Mouse (Mus musculus) adrenal gland, adult 18-20 months (tissue): ENCODE measurements at regions not wholly inside any gene's neighbourhood (a gene's known extent, or its start where the extent isn't known, plus 50 kb on each side); places are given as distances from the start of the nearest gene placed in this dataset.

Experiments
- DNase-seq, 2 experiments: peaks; one replicate each; pipeline ENCODE4 v3.0.0; 2021 to 2022; ENCODE audit warnings: low spot score in 2 of 2

DNA sequence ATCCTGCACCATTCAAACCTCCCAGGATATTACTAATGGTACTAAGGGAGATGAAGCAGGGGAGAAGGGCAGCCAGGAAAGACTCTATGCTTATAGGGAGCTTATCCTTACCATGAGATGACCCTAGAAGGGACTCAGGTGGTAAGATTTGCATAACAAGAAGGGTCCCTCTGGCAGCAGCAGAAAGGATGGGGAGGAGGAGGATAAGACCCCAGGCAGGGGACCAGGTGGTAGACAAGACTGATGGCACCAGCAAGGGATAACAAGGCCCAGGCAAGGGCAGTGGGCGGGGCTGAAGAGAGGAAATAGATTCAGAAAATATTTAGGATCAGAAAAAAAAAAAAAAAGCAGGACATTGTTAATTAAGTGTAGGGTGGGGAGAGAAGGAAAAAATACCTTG, 245.7 kb upstream of the Rsrc1 start:
- DNase-seq: no peak

DNA sequence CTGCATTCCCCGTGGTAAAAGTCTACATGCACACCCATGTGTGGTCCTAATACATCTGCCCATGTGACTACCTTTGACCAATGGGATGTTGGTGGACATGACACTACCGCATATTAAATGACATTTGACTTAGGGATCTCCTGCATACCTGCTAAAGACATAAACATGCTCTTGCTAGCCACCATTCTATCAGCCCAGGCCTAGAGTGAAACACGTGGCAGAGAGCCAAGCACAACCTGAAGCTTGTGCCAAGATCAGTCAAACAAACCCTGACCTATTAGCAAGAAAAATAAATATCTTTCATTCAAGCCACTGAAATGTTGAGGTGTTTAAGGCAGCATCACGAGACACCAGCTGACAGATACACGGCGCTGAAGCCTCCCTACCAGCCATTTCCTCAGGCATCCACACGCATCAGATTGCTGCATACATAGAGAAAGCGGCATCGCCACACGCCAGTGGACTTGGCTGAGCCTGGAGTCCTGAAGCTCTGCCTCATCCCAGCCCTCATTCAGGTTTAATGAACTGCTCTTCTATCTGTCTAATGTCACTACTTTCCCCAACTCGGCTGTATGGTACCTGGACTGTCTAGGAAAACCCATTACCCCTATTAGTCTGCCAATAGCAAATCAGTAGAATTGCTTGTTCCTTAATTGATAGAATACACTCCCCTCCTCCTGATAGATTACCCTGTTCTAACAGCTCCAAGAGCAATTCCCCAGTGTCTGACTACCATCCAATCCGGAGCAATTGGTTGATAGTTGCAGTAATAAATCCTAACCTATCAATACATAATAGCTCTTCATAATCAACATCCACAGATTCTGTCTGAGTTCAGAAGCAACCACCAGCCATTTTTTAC, 242.8 kb upstream of the Rsrc1 start:
- DNase-seq: peak; percentile 25 to 28

DNA sequence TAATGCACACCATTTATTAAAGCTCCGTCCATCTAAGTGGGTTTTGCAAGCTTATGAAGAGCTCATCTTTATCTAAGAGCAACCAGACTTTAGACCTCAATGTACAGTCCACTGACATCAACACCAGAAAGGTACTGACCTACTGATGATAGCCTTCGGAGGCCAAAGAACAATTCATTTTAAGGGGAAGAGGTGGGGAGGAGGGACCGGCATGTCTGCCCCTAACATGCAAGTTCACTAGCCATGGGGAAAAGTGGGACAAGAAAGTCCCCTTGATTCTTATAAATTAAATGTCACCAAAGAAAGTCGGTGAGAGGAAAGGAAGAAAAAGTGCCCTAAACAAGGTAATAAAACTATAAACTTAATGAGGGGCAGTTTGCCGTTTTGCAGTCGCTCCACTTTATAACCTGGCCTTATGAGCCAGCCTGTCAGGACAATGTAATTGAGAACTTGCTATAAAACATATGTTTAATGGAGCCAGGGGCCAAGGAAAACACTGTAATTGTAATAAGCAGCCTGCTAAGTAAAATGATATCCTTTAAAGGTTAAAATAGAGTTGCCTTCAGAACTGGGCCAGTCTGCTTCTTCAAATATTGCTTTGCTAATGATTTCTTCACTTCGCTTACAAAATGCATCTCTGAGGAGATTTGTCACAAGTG, 241.7 kb upstream of the Rsrc1 start:
- no peak for DNase-seq

DNA sequence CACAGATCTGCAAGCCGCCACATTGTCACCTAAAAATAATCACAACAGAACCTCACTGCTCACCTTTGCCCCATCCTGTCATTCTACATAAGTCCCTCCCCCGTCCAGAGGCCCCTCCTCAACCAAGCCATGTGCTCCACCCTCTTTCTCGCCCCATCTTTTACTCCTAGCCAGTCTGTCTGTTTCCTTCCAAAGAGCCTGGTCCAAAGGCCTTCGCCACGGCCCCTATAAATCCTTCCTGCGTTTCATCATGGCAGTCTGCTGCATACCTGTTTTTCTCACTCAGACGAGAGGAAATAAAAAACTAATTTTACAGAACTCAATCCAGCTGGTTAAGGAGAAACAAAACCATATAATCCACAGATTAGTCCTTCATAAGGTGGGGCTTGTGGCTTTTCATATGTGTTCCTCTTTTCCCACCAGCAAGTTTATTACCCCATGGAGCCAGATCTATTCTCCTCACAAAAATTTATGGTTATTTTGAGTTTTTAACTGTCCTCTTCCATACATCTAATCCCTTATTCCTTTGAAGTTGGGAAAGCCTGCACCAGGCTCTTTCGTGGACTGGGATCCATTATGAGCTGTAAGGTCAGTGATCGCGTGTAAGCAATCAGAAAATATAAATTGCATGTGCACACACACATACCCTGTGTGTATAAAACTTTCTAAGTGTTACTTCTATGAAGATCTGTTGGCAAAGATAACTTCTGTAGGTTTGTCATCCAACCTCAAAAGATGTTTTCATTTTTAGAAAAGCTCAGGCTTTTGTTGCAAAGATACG, 236.9 kb upstream of the Rsrc1 start:
- DNase-seq: no peak

DNA sequence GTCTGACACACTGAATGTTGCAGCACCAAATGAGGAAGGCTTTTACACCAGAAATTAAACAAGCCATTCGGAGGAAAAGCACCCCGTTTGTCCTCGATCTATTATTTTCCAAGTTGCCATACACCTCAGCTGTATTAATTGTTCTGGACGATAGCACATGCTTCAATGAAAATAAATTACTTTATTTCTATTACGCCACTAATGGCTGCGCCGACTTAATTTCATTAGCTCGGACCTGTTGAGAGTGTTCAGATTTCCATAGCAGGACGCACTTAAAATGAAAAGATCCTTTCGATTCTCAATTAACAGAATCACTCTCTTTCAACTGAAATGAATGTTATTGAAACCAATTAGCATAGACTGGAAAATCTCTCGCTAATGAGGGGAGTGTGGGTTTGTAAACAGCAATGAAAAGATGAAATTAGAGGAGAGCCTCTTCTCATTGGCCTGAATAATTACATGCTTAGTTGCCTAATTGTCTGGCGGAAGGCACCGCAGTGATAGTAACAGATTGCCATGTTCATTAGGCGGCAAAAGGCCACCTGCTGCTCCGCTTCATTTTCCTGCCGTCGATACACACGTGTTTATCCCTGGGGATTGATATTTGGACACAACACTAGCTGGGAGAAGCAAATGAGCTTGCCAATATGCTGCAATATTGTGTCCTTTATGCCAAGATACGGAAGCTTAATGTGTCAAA, 234.7 kb upstream of the Rsrc1 start:
- DNase-seq: no peak

DNA sequence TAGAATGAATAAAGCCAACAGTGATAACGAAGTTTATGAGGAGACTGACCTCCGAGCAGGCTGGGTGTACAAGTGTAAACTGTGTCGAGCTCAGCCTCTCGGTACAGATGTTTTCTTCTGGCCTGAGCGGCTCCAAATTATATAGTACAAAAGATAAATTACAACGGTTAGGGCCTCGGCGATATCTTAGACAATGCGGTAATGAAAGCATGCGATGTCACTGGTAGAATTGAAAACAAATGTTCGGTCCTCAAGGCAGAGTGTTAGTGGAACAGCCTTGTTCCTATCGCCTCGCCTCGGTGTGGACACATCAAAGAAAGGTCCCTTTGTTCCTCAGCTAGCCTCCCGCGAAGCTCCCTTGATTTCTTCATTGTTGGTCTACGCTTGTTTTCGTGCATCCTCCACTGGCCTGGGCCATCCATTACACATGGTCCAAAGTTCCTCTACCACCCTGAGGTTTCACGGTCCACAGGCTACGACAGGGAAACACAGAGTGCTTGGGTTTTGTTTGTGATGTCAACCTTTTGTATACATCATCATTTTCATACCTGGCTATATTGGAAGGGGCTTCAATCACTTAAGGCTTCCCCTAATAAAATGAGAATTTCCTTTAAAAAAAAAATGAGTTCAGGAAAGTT, 234.0 kb upstream of the Rsrc1 start:
- DNase-seq: no peak

DNA sequence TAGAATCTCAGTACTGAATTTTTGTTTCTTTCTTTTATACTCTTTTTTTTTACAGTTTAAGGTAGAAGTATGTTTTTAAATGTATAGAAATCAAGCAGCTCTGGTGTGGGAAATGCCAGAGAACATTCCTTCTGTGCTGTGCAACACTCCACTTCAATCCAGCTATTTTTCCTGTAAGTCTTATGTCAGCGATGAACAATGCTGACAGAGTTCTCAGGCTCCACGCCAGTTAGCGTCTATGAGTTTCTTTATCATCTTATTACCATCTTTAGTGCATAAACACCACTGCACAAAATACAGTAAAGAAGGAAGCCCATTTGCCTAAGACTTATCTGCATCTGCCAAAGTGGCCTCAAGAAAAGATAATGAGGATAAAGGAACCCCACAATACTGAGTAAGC, 223.0 kb upstream of the Rsrc1 start:
- no peak for DNase-seq

DNA sequence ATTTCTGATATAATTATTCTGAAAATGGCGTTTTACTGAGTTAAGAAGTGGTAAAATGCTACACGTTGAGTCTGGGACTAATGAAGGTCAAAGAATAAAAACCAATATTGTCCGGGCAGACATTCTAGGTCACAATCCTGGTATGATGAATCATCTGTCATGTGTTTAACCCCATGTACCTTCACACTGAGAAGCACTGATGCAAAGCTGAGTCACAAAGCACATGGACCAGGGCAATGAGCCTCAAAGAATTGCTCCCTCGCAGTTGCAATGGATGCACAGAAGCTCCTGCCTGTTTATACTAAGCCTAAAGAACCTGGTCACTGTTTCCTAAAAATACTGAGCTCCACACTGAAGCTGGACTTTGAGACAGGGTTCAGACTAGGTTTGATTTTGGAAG, 221.3 kb upstream of the Rsrc1 start:
- no peak for DNase-seq

DNA sequence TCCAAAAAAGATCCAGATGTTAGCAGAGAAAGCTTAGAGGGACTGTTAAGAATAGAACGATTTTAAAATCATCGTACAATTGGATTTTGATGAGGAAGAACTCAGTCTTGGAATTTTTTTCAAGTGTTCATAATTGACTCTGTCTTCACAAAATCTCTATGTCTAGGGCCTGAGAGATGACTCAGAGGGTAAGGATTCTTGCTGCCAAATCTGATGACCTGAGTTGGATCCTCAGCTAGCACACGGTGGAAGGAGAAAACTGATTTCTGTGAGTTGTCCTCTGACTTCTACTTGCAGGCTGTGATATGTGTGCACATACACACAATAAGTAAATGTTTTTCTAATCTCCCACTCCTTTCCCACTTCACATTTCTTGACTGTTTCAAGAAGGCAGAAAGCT, 218.7 kb upstream of the Rsrc1 start:
- DNase-seq: no peak

DNA sequence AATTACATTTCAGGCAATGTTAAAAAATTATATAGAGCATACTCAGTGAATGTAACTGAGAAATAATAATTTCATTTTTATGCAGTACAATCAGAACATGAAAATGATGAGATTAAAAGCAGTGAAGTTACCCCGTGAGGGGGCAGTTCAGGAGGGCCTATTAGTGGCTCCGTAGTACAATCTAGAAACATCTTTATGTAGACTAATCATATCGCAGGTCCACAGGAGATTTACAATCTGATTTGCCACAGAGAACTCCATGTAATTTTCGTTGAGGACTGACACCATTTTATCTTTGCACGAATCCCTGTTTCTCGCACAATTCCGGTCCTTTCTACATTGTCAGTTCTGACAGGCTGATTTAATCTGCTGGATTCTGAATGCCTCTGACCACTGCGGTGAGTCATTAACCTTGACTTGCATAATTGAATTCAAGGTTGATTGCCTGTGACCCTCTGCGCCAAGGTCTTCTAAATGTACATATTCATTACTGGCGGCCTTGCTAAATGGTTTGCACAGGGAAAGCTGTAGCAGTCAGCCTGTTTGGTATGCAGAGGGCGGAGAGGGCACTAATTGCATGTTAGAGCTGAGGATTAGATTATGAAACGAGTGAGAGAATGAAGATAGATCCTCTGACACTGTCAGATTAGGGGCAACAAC, 183.7 kb upstream of the Rsrc1 start:
- peak; percentile 19 to 48 for DNase-seq

DNA sequence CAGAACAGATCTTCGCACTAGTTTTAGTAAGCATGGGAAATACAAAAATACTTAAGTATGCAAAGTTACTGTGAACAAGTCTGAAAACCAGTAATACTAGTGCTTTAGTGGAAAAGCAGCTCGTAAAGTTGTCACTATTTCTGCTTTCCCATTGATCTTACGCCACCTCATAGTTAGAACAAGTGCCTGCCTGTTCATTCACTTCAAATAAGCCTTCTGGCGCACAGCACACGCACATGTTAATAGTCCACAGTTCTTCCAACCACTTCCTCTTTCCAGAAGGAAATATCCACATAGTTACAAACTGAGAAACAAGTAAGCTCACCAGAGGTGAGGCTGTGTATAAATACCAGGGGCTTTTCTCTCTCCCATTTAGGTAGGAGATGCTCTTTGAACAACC, 182.9 kb upstream of the Rsrc1 start:
- no peak for DNase-seq

DNA sequence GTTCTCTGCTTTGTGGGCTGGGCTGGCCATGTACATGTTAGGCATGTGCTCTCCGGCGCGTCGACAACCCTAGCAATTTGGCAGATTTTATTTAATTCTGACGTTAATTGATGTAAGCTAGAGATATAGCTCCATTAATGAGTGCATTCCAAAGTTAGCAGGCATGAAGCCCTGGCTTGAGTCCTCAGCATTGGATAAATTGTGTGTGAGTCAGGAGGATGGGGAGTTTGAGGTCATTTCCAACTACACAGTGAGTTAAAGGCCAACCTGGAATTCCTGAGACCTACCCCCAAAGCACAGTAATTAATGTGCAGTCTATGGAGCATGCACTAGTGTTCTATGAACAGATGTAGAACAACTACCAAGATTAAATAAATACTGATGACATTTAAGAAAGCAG, 178.7 kb upstream of the Rsrc1 start:
- DNase-seq: no peak

DNA sequence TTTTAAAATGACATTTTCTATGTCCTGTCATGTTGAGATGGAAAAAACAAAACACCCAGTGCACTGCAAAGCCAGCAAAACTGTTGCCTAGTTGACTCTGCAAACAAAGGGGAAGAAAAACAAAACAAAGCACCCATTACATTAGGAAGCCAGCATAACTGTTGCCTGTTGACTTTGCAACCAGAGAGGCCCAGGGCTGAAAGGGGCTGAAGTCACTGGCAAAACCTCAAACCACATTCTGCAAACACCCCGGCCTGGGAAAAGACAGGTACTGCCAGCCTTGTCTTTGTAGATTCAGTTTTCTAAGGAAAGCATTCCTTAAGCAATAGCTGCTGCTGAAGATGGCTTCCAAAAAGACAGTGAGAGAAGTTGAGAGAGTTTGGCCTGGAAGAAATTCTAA, 175.0 kb upstream of the Rsrc1 start:
- DNase-seq: no peak

DNA sequence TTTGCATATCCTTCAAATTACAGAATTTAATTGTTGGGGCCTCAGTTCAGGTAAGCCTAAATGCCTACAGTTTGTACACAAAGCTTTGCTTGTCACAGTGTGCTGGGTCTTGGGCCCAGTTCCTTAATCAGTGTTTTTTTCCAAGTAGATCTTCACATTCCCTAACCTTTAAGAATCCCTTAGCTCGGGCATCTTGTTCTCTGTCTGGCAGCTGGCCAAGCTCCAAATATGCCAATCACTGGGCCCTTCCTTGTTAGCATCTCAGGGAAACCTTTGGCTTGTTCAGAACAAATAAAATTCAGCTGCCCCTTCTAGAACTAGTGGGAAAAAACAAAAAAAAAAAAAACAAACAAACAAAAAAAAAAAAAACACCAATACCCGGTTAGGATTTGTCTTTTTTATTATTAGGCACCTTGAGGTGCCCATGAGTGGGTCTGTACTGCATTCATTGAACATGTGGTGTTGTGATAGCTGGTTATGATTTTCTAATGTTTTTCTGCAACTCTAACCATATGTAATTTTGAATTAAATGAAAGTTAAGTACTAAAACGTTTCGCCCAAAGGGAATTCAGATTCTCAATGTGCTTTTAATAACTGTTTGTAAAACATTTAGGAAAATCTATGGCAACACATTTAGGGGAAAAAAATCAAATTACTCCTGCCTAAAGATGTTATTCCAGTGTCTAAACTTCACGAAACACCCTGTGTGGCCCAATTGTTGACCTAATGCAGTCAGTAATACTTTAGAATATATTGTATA, 168.3 kb upstream of the Rsrc1 start:
- no peak for DNase-seq

DNA sequence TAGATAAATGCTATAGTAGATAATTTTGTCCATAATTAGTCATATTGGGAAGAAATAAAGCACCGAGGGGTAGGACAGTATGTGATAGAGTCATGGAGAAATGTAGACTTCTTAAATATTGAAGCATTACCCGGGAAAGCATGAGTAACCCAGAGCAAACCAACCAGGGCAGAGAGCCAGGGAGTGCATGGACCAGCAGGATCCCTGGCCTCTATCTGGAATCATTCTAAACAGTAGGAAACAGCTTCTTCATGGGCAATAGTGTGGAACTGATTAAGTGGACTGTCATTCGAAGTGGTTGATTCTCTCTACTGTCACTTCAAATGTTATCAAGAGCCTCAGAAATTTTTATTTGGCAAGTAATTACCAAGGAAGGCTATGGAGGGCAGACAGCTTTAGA, 155.4 kb upstream of the Rsrc1 start:
- no peak for DNase-seq
